Mouse (Mus musculus): ENCODE results near the gene Sp9.

Sp9 gene

DNA sequence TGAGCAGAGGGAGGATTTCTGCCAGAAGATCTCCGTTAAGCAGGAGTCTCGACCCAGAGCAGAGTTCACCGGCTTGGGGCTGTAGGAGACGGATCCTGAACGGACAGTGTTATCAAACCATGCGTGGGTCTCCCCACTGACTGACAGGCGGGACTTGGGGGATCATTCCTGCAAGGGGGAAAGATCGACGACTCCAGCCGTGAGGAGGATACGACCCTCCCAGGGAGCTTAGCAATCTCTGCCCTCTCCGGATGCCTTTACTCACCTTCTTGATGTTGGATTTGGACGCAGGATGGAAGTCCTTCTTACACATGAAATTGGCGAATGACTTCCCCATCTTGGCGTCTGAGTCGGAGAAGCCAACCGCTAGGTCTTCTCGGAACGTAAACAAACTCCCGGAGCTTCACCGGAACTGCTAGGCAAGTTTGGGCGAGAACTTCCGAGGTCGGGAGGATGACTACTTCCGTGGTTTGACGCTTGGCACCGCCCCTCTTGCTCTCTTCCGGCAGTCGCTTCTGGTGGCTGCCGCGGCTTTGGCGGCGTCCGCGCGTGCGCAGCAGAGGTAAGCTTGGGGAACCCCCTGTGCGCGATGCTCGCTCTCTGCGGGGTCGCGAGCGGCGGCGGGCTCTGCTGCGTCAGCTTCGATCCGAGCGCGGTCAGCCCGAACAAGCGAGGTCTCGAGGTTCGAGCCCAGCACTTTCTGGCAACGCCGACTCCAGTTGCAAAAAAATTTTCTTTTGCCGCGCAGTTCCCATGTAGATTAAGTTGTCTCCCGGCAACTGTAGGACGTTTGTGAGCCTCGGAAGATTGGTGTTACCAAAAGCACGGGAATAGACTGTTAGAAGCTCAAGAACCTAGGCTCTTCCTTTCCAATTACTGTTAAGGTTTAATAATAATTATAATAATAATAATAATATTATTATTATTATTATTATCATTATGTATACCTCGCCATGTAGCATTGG is 40.7 kb downstream of the Sp9 start, which contains the start of the genes Scrn3 and Cir1:
Gene Scrn3, plus strand, starts transcription at position 450 of the 965 bp plus-strand sequence.
Gene Cir1, minus strand, starts transcription at position 550 of the 965 bp plus-strand sequence.
- DNase-seq (ENCODE audit: inconsistent ontology term): peak; percentile 97

GRCm38 (mm10) chr2:73313117-73313501 is 41.4 kb downstream of the Sp9 start:
- DNase-seq (ENCODE audit: inconsistent ontology term): peak; percentile 30

- DNase-seq (ENCODE audit: inconsistent ontology term): no peak
These were observed 42.6 kb downstream of the Sp9 start for GRCm38 (mm10) chr2:73314311-73314710.

- DNase-seq (ENCODE audit: inconsistent ontology term): no peak
These were observed 45.7 kb downstream of the Sp9 start for GRCm38 (mm10) chr2:73317426-73317825.

DNA sequence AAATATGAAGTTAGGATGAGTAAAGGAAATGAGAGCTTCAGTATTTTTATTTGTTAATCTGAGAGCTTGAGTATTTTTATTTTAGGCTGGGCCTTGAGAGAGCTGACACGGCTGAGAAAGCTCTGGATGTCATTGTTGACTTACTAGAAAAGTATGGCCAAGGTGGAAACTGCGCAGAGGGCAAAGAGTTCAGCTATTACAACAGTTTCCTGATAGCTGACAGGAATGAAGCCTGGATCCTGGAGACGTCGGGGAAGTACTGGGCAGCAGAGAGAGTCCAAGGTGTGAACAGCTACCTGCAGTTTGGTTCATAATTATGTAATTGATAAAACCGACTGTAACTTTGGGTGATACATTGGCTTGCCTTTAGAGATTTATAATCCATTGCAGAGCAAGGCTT is 47.5 kb downstream of the Sp9 start:
- no peak for DNase-seq (ENCODE audit: inconsistent ontology term)

- DNase-seq (ENCODE audit: inconsistent ontology term): no peak
These were observed 51.3 kb downstream of the Sp9 start for GRCm38 (mm10) chr2:73322991-73323390.

- no peak for DNase-seq (ENCODE audit: inconsistent ontology term)
These were observed 54.1 kb downstream of the Sp9 start for GRCm38 (mm10) chr2:73325871-73326270.

Data from Muller cell, postnatal 12 days (primary cell).